Mouse (Mus musculus) myocyte (in vitro differentiated cells): Measurements from ENCODE around the gene Gm35549. TPM values are rescaled to one million over a fixed set of nuclear protein-coding genes. Genes with fewer than 3 reads are reported as not detected.

Source experiments
- H3K27me3 ChIP-seq: one replicate; pipeline ENCODE4 v1.6.1; 2011; ENCODE audit not compliant: control insufficient read depth, insufficient read depth, insufficient read length
- H3K36me3 ChIP-seq: one replicate; pipeline ENCODE4 v1.6.1; 2011; ENCODE audit not compliant: control insufficient read depth, insufficient read depth
- H3K4me2 ChIP-seq: one replicate; pipeline ENCODE4 v1.6.1; 2011; ENCODE audit warnings: low read depth, control low read depth
- H3K4me3 ChIP-seq: one replicate; pipeline ENCODE4 v1.5.1; 2011; ENCODE audit warnings: mild to moderate bottlenecking, control low read depth, moderate library complexity
- H3K79me2 ChIP-seq: one replicate; pipeline ENCODE4 v1.6.1; 2011; ENCODE audit not compliant: control insufficient read depth, insufficient read depth
- H3ac ChIP-seq: one replicate; pipeline ENCODE4 v1.6.1; 2011; ENCODE audit not compliant: control insufficient read depth, insufficient read length
- CEBPB ChIP-seq: IDR thresholded peaks from 2 replicates; pipeline ENCODE4 v1.6.1; 2011; ENCODE audit warnings: mild to moderate bottlenecking, moderate library complexity; ENCODE audit not compliant: poor library complexity, insufficient read depth, severe bottlenecking
- E2F4 ChIP-seq: IDR thresholded peaks from one replicate; pipeline ENCODE4 v1.6.1; 2011; ENCODE audit warnings: mild to moderate bottlenecking, control low read depth, moderate library complexity; ENCODE audit not compliant: insufficient read depth
- MAX ChIP-seq: IDR thresholded peaks from one replicate; pipeline ENCODE4 v1.6.1; 2011; ENCODE audit warnings: low read depth, mild to moderate bottlenecking, control low read depth
- MYOD1 ChIP-seq, 3 experiments: IDR thresholded peaks; one replicate each; pipeline ENCODE4 v1.6.1; 2011; ENCODE audit warnings: control low read depth in 2 of 3, low read depth in 2 of 3, mild to moderate bottlenecking in 2 of 3, moderate library complexity in 1 of 3; ENCODE audit not compliant: insufficient read length in 2 of 3, control insufficient read depth in 1 of 3
- MYOG ChIP-seq, 3 experiments: IDR thresholded peaks; one replicate each; pipeline ENCODE4 v1.6.1; 2011; ENCODE audit warnings: control low read depth in 2 of 3, low read depth in 2 of 3, mild to moderate bottlenecking in 2 of 3; ENCODE audit not compliant: insufficient read length in 2 of 3, control insufficient read depth in 1 of 3, insufficient read depth in 1 of 3
- POLR2A ChIP-seq: IDR thresholded peaks from one replicate; pipeline ENCODE4 v1.6.1; 2011; ENCODE audit warnings: low read depth, mild to moderate bottlenecking, control low read depth, moderate library complexity; ENCODE audit not compliant: insufficient read length
- POLR2AphosphoS2 ChIP-seq: IDR thresholded peaks from one replicate; pipeline ENCODE4 v1.6.1; 2011; ENCODE audit warnings: low read depth, control low read depth; ENCODE audit not compliant: insufficient read length
- REST ChIP-seq: IDR thresholded peaks from one replicate; pipeline ENCODE4 v1.6.1; 2011; ENCODE audit warnings: mild to moderate bottlenecking, control low read depth, moderate library complexity; ENCODE audit not compliant: insufficient read depth, insufficient read length
- SRF ChIP-seq: IDR thresholded peaks from one replicate; pipeline ENCODE4 v1.6.1; 2011; ENCODE audit warnings: low read depth; ENCODE audit not compliant: control insufficient read depth, insufficient read length
- TCF12 ChIP-seq: IDR thresholded peaks from one replicate; pipeline ENCODE4 v1.6.1; 2011; ENCODE audit warnings: mild to moderate bottlenecking, control low read depth; ENCODE audit not compliant: poor library complexity, insufficient read depth, severe bottlenecking
- TCF3 ChIP-seq: IDR thresholded peaks from one replicate; pipeline ENCODE4 v1.6.1; 2011; ENCODE audit warnings: low read depth, control low read depth; ENCODE audit not compliant: insufficient read length
- USF1 ChIP-seq: IDR thresholded peaks from one replicate; pipeline ENCODE4 v1.6.1; 2011; ENCODE audit warnings: low read depth, mild to moderate bottlenecking, control low read depth, moderate library complexity
- polyA plus RNA-seq: library from polyadenylated mRNA; unstranded; fragments of >200 nt; fragmentation: generic; extraction: Trizol; gene quantifications from one replicate; pipeline ENCODE4 v1.2.1, GENCODE M21; 2012; ENCODE audit warnings: missing spikeins

The Gm35549 gene
- 0.20 TPM for polyA plus RNA-seq

GRCm38 (mm10) chr9:122843760-122844159 lies at the start of gene Gm35549:
Gene Gm35549 (minus strand): TSS chr9:122844035.
- Histone ChIP-seq H3K4me3 (no peak within 1 kb of the TSS), H3K27me3 (no peaks in the 10 kb centered on the region), H3K4me2 (no peak within 1 kb of the TSS), H3ac (no peak within 1 kb of the TSS), H3K36me3 (no peaks in the 10 kb centered on the region), H3K79me2 (no peaks in the 10 kb centered on the region)
- TF ChIP-seq REST = no peak
- TF ChIP-seq CEBPB = no peak
- TF ChIP-seq E2F4 = no peak

- no peaks in the 10 kb centered on the region for H3K79me2 ChIP-seq
- TF ChIP-seq REST (no peak), POLR2A (peak; percentile 70), POLR2AphosphoS2 (peak; percentile 74), MAX (no peak), USF1 (no peak)
- peak overlapping the region; percentile 4 for H3ac ChIP-seq
- no peaks in the 10 kb centered on the region for H3K27me3 ChIP-seq
- no peaks in the 10 kb centered on the region for H3K36me3 ChIP-seq
- H3K4me3 ChIP-seq = peak overlapping the region; percentile 24
- H3K4me2 ChIP-seq = peak overlapping the region; percentile 80
These were observed 42.7 kb upstream of the Gm35549 start for GRCm38 (mm10) chr9:122886372-122887179.

- no peaks in the 10 kb centered on the region for H3K27me3 ChIP-seq
- H3ac ChIP-seq = peak within 1 kb of the TSS; percentile 4
- H3K4me3 ChIP-seq = peak within 1 kb of the TSS; percentile 24
- no peak for TF ChIP-seq SRF
- TF ChIP-seq POLR2AphosphoS2 = no peak
- TF ChIP-seq USF1 = no peak
- TF ChIP-seq CEBPB = no peak
- no peak for TF ChIP-seq MAX
- no peak for TF ChIP-seq POLR2A
- TF ChIP-seq MYOG (IDR thresholded peaks at IDR 0.05; ENCODE audit: control insufficient read depth in 1 of 3, insufficient read depth in 1 of 3, insufficient read length in 2 of 3, low read depth in 2 of 3) = no peak
- no peak for TF ChIP-seq E2F4
- no peak for TF ChIP-seq TCF3
- no peaks in the 10 kb centered on the region for H3K36me3 ChIP-seq
- peak within 1 kb of the TSS; percentile 80 for H3K4me2 ChIP-seq
- no peaks in the 10 kb centered on the region for H3K79me2 ChIP-seq
These were observed 41.5 kb upstream of the Gm35549 start, which contains the start of gene Zkscan7 for GRCm38 (mm10) chr9:122885385-122885784. Gene Zkscan7 (plus strand): TSS chr9:122885685.

- Histone ChIP-seq H3K4me3 (no peak overlapping the region), H3K4me2 (no peak overlapping the region), H3K27me3 (no peaks in the 10 kb centered on the region), H3K79me2 (no peaks in the 10 kb centered on the region), H3ac (no peak overlapping the region), H3K36me3 (no peaks in the 10 kb centered on the region)
- TF ChIP-seq TCF3 (no peak), MYOG (IDR thresholded peaks at IDR 0.05; ENCODE audit: control insufficient read depth in 1 of 3, insufficient read depth in 1 of 3, insufficient read length in 2 of 3, low read depth in 2 of 3) (no peak), MAX (no peak), POLR2A (no peak), MYOD1 (IDR thresholded peaks at IDR 0.05; ENCODE audit: control insufficient read depth in 1 of 3, insufficient read length in 2 of 3, low read depth in 2 of 3) (no peak), USF1 (no peak), REST (no peak), TCF12 (no peak), SRF (no peak), POLR2AphosphoS2 (no peak), E2F4 (no peak), CEBPB (no peak)
These were observed 31.3 kb upstream of the Gm35549 start for GRCm38 (mm10) chr9:122875145-122875544.

- TF ChIP-seq CEBPB (no peak), POLR2A (no peak), TCF12 (no peak), MYOD1 (IDR thresholded peaks at IDR 0.05; ENCODE audit: control insufficient read depth in 1 of 3, insufficient read length in 2 of 3, low read depth in 2 of 3) (no peak), POLR2AphosphoS2 (no peak), SRF (no peak), E2F4 (no peak), TCF3 (no peak), MYOG (IDR thresholded peaks at IDR 0.05; ENCODE audit: control insufficient read depth in 1 of 3, insufficient read depth in 1 of 3, insufficient read length in 2 of 3, low read depth in 2 of 3) (no peak), REST (no peak), MAX (no peak), USF1 (no peak)
- no peaks in the 10 kb centered on the region for H3K36me3 ChIP-seq
- no peak overlapping the region for H3K4me3 ChIP-seq
- H3K4me2 ChIP-seq = no peak overlapping the region
- no peaks in the 10 kb centered on the region for H3K27me3 ChIP-seq
- H3ac ChIP-seq = no peak overlapping the region
- no peaks in the 10 kb centered on the region for H3K79me2 ChIP-seq
These were observed 30.8 kb upstream of the Gm35549 start for GRCm38 (mm10) chr9:122874653-122875052.
